Mouse (Mus musculus) gastrocnemius, adult 8-10 months (tissue): ENCODE measurements at regions not wholly inside any gene's neighbourhood (a gene's known extent, or its start where the extent isn't known, plus 50 kb on each side); places are given as distances from the start of the nearest gene placed in this dataset.

Experiments
- DNase-seq, 2 experiments: peaks; one replicate each; pipeline ENCODE4 v3.0.0; 2022; ENCODE audit warnings: low spot score in 2 of 2

DNA sequence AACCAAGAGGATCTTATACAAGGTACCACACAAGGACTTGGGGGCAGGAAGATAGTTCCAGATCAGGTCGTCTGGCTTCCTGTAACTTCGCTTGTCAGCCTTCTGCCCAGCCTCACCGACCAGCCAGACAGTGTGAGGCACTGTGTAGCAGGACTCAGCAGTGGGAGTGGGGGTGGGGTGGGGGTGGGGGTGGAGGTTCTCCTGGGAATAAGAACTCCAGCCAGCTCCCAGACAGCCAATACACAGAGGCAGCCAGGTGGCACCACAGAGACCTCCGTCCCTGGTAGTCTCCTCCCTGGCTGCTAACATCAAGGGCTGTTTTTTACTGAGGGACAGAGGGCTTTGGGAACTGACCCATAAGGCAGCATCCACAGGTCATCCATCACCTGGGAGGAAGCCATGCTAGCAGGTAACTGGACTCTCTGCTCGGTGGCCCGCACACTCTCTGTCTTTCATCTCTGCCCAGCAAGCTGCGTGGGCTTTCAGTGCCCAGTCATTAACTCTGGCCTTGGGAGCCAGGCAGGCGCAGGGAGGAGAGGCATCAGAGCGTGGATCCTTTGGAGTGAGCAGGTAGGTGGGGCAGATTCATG, 60.3 kb upstream of the Wnt4 start:
- DNase-seq: no peak

- no peak for DNase-seq
Observed at GRCm38 (mm10) chr4:137214573-137214972, 62.7 kb upstream of the Wnt4 start.

- DNase-seq: no peak
Observed at GRCm38 (mm10) chr4:137212846-137213245, 64.4 kb upstream of the Wnt4 start.

DNA sequence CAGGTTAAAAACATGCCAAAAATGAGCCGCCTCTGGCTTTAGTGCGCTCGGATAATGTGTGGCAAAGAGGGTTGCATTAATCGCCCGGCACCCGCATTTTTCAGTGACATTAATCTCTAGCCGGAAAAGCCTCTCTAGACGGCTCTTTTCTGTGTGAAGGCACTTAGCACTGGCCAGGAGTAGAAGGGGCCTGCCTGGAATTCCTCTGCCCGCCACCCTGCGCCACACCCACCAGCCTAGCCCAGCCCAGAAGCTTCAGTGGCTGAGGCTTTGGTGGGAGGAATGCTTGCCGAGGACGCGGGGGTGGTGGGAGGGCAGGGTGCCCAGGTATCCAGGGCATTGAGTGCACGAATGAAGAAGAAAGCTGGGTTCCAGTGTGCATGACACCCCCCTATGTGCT, 65.2 kb upstream of the Wnt4 start:
- DNase-seq: no peak

DNA sequence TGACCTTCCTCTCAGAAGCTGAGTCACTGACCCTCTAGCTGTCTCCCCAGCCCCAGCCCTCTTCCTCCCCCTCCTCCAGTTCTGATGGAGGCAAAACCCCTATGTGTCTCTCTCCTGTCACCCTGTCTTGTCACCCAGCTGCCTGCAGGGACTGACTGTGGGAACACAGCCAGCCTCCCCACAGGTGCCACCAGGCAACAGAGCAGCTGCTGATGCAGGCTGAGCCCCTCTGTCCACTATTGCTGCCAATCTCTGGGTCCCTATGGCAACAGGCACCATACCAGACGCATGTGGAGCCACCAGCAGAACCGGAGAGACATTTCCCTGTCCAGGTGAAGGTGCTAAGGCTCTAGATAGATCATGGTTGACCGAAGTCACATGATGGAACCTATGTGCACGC, 66.0 kb upstream of the Wnt4 start:
- no peak for DNase-seq

DNA sequence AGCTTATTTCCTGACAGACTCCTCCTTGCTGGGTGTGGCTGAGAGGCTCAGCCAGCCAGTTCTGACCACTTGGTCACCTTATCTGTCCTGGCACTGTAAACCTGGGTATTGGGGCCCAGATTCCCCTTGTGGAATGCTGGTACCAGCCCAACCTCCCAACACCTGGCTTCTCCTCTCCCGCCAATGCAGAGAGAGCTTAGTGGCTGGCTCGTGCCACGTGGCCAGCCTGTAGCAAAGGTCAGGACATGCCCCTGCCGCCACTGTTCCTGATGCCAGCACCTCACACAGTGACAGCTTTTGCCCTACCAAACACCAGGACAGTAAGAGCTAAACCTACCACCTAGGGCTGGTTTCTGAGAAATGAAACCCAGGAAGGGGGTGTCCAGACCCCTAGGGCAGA, 66.8 kb upstream of the Wnt4 start:
- DNase-seq: no peak

DNA sequence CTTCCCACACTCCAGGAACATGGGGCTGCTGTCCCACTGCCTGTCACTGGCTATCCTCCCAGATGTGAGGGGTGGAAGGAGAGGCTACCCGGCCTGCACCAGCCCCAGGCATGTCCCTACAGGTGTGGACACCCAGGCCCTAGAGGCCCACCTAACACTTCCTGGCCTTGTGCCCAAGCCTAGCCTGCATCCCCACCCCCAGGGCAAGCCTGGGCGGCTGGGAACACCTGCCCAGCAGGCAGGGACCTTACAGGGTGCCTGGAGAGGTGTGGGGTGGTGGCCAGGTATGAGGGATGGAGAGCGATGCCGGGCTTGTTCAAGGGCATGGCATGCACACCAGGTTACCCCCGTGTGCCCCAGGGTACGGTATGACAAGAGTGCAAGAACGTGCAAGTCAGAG, 76.3 kb upstream of the Wnt4 start:
- DNase-seq: no peak

GRCm38 (mm10) chr4:137200426-137200825, 76.9 kb upstream of the Wnt4 start:
- no peak for DNase-seq

- DNase-seq: no peak
Observed at GRCm38 (mm10) chr4:137196491-137196974, 80.8 kb upstream of the Wnt4 start.

GRCm38 (mm10) chr4:137194106-137194505, 83.2 kb upstream of the Wnt4 start:
- DNase-seq: peak; percentile 62 to 84

DNA sequence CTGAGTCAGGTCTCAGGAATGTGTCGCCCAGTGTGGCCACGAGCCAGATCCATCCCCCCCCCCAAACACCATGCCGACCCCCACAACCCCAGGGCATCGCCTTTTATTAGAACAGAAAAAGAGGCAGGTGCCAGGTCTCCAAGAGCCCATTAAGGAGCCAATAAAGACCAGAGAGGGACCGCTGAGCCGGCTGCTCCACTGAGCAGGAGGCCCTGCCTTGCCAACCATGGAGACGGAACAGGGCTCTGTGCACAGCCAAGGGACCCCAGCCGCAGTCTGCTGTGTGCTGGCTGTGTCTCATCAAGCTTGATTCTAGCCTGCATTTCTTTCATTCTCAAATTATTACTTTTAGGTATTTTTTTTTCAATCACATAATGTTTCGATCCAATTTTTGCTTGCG, 86.7 kb upstream of the Wnt4 start:
- no peak for DNase-seq

DNA sequence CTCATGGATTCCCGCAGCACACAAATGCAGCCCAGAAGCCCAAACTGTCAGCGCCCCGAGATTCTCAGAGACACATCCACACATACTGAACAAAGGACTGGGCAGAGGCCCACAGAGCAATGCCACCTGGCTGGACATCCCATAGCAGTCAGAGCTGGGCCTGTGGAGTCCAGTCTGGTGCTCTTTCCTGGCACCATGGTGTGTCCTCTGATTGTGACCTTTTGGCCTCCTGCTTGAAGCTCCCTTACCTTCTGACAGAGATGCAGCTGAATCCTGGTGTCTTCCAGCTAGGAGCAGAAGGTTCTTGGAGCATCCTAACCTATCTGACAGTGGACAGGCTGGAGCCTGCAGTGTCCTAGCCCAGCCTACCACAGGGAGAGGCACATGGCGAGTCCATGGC, 87.5 kb upstream of the Wnt4 start:
- no peak for DNase-seq

GRCm38 (mm10) chr4:137189058-137189457, 88.2 kb upstream of the Wnt4 start:
- DNase-seq: peak; percentile 80 to 87

GRCm38 (mm10) chr4:137187592-137187991, 89.7 kb upstream of the Wnt4 start:
- no peak for DNase-seq

- DNase-seq: peak; percentile 25 to 51
Observed at GRCm38 (mm10) chr4:137187051-137187450, 90.2 kb upstream of the Wnt4 start.

DNA sequence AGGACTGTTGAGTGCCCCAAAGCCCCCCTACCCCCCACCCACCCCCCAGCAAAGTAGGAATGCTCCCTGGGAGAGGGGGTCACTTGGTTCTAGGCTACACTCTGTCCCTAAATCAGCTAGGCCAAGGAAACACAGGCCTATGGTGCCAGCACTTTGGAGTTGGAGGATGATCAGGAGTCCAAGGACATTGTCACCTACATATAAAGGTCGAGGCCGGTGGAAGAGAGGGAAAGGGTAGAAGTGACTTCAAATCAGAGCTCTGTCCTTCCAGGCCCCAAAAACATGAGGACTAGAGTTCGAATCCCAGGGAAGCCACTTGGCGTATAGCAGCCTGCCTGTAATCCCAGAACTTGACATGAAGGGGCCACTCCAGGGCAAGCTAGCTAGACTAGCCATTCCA, 92.3 kb upstream of the Wnt4 start:
- no peak for DNase-seq

- no peak for DNase-seq
Observed at GRCm38 (mm10) chr4:137183181-137183850, 94.0 kb upstream of the Wnt4 start.

- no peak for DNase-seq
Observed at GRCm38 (mm10) chr4:137182547-137182946, 94.7 kb upstream of the Wnt4 start.

GRCm38 (mm10) chr4:137181252-137181651, 96.0 kb upstream of the Wnt4 start:
- no peak for DNase-seq

- no peak for DNase-seq
Observed at GRCm38 (mm10) chr4:137180083-137180482, 97.2 kb upstream of the Wnt4 start.

DNA sequence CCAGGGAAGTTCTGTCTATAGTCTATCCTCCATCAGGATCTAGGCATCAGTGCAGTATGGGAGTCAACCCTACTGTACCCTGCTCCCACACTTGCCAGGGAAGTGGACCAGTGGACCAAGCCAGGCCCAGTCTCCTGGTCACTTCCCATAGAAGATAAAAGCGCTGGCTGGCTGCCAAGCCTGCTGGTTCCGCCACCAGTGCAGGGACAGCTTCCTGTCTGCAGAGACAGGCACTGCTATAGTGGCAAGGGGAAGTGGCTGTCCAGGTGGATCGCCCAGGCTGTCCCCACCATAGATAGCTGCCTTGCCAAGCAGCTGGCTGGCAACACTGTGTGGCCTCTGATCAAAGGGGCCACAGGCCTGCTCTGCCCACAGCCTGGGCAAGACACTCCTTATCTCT, 98.5 kb upstream of the Wnt4 start:
- no peak for DNase-seq

- DNase-seq: no peak
Observed at GRCm38 (mm10) chr4:137164933-137165332, 112.4 kb upstream of the Wnt4 start.

GRCm38 (mm10) chr4:137164429-137164828, 112.9 kb upstream of the Wnt4 start:
- peak; percentile 48 to 58 for DNase-seq
